Mouse (Mus musculus) hematopoietic multipotent progenitor cell, adult 10-12 weeks (in vitro differentiated cells): ENCODE data around the gene Cdc42ep2. TPM values are rescaled to one million over a fixed set of nuclear protein-coding genes. Genes with fewer than 3 reads are reported as not detected.

Experiments used
- polyA plus RNA-seq: library from polyadenylated mRNA; stranded (reverse); fragments of >175 nt; gene quantifications from 2 replicates; pipeline ENCODE4 v1.2.3, GENCODE M21; 2012; ENCODE audit warnings: low replicate concordance

Gene Cdc42ep2
- polyA plus RNA-seq: 3.4 and 4.3 TPM in 2 replicates

DNA sequence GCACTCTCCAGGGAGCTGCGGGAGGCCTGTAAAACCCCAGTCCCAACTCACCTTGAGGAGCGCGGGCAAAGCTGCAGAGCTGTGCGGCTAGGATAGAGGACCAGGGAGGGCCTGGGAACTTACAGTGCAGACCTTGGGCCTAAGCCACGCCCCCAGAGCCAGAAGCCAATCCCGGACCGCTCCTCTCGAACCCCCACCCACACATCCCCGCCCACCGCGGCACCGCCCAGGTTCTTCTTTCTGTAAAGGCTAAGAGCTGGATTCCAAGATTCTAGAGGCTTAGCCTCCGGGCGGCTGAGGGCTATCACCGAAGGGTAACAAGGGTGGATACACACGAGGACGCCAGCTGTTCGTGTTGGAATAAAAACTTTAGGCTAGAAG lies at the start of gene Cdc42ep2:
Cdc42ep2 (minus strand) TSS at position 104 of the 381 bp plus-strand sequence.

GRCm38 (mm10) chr19:5963883-5964562 lies 39.4 kb upstream of the Cdc42ep2 start, which contains the start of gene Pola2:
TSS of gene Pola2 (minus strand) at chr19:5964202.

GRCm38 (mm10) chr19:5913007-5913719 lies 11.5 kb downstream of the Cdc42ep2 start, which contains the start of gene Dpf2:
TSS of gene Dpf2 (minus strand) at chr19:5913010.

DNA sequence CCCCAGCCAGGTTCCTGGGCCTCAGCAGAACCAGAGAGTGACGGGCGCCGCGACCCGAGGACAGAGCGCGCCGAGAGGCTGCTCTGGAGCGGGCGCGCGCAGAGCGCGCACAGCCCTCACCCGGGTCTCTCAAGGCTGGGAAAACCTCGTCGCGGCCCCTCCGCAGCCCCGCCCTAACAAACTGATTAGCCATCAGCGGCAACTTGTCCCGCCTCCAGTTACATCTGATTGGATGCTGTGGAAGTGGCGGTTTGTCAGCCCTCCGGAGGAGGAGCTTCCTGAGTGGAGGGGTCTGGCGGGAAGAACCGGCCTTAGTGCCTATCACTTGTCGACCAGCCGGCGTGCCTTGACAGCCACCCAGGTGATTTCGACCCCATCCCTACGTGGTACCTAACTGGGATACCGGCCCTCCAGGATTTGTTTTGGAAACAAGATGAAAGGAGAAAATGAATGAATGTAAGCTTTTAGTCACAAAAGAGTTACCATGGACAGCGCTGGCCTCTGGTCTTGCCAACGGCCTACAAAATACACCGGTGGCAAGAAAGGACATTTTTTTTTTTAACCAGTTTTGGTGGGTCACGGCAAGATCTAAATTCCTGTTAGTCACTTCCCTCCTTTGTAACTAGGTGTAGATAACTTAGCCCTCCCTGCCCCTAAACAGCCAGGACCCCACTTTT lies 30.5 kb downstream of the Cdc42ep2 start, which contains the start of gene Tigd3:
Tigd3 (minus strand) TSS at position 148 of the 677 bp plus-strand sequence.

GRCm38 (mm10) chr19:5877618-5878361 lies 46.8 kb downstream of the Cdc42ep2 start, which contains the start of gene Slc25a45:
TSS of gene Slc25a45 (plus strand) at chr19:5877808.

DNA sequence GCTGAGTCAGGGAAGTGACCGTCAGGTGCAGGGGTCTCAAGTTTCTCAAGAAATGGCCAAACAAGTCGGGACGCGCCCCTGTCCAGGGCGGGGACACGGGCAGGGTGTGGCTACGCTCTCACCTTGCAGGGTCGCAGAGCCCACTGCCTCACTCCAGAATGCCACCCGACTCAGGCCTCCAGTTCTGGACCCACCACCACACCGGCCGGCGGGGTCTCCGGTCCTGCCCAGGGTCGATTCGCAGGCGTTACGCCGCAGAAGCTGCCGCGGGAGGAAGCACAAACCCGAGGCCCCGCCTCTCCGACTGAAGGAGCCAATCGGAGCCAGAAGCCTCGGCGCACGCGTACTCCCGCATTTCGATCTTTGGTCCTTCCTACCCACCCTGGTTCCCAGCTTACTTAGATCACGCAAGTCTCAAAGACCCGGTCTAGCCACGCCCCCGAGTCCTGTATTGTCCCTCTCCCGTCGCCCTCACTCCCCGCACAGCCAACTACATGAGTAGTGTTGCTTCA lies 49.6 kb downstream of the Cdc42ep2 start, which contains the start of gene Frmd8:
Frmd8 (minus strand) TSS at position 306 of the 512 bp plus-strand sequence.

Other genes with a start within 250 kb of the Cdc42ep2 start
- 160 and 317 TPM in 2 replicates for gene Map3k11, start 236.1 kb downstream of the Cdc42ep2 start, polyA plus RNA-seq
- 364 and 1,099 TPM in 2 replicates for gene Pcnx3, start 235.9 kb downstream of the Cdc42ep2 start, polyA plus RNA-seq
- 0.54 and 1.7 TPM in 2 replicates for gene Kcnk7, start 220.4 kb downstream of the Cdc42ep2 start, polyA plus RNA-seq
- 110 and 206 TPM in 2 replicates for gene Ehbp1l1, start 198.5 kb downstream of the Cdc42ep2 start, polyA plus RNA-seq
- 70.9 and 119 TPM in 2 replicates for gene Fam89b, start 195.2 kb downstream of the Cdc42ep2 start, polyA plus RNA-seq
- gene Ltbp3, start 183.9 kb downstream of the Cdc42ep2 start, polyA plus RNA-seq: 1.6 and 8.2 TPM in 2 replicates
- 58.9 and 76.3 TPM in 2 replicates for gene Scyl1, start 153.4 kb downstream of the Cdc42ep2 start, polyA plus RNA-seq
- 36.0 and 56.1 TPM in 2 replicates for gene Frmd8, start 49.5 kb downstream of the Cdc42ep2 start, polyA plus RNA-seq
- 4.6 and 15.6 TPM in 2 replicates for gene Slc25a45, start 47.0 kb downstream of the Cdc42ep2 start, polyA plus RNA-seq
- 0.10 and 0.71 TPM in 2 replicates for gene Tigd3, start 30.7 kb downstream of the Cdc42ep2 start, polyA plus RNA-seq
- gene Dpf2, start 11.8 kb downstream of the Cdc42ep2 start, polyA plus RNA-seq: 14.9 and 60.9 TPM in 2 replicates
- gene Pola2, start 39.4 kb upstream of the Cdc42ep2 start, polyA plus RNA-seq: 19.1 and 24.6 TPM in 2 replicates
- not detected in 2 replicates for gene Slc22a20, start 61.3 kb upstream of the Cdc42ep2 start, polyA plus RNA-seq
- 55.8 and 154 TPM in 2 replicates for gene Capn1, start 91.1 kb upstream of the Cdc42ep2 start, polyA plus RNA-seq
- 393 and 539 TPM in 2 replicates for gene Syvn1, start 121.8 kb upstream of the Cdc42ep2 start, polyA plus RNA-seq
- gene Mrpl49, start 133.0 kb upstream of the Cdc42ep2 start, polyA plus RNA-seq: 25.7 and 36.4 TPM in 2 replicates
- 4,240 and 4,981 TPM in 2 replicates for gene Fau, start 133.0 kb upstream of the Cdc42ep2 start, polyA plus RNA-seq
- 58.8 and 66.2 TPM in 2 replicates for gene Znhit2, start 136.4 kb upstream of the Cdc42ep2 start, polyA plus RNA-seq
- gene Tm7sf2, start 143.6 kb upstream of the Cdc42ep2 start, polyA plus RNA-seq: 10.6 and 16.3 TPM in 2 replicates
- gene Vps51, start 152.4 kb upstream of the Cdc42ep2 start, polyA plus RNA-seq: 52.2 and 188 TPM in 2 replicates
- gene Tmem262, start 155.2 kb upstream of the Cdc42ep2 start, polyA plus RNA-seq: not detected in 2 replicates
- 0.19 TPM in 1 of 2 replicates, not detected in the other for gene Gm28374, start 157.4 kb upstream of the Cdc42ep2 start, polyA plus RNA-seq
- 67.9 and 70.2 TPM in 2 replicates for gene Zfpl1, start 160.1 kb upstream of the Cdc42ep2 start, polyA plus RNA-seq
- 1.7 and 2.3 TPM in 2 replicates for gene Cdca5, start 160.2 kb upstream of the Cdc42ep2 start, polyA plus RNA-seq
- gene AC131692.1, start 169.6 kb upstream of the Cdc42ep2 start, polyA plus RNA-seq: 1.7 and 2.1 TPM in 2 replicates
- 0.53 TPM in 1 of 2 replicates, not detected in the other for gene Naaladl1, start 181.0 kb upstream of the Cdc42ep2 start, polyA plus RNA-seq
- 31.3 and 49.9 TPM in 2 replicates for gene Sac3d1, start 193.8 kb upstream of the Cdc42ep2 start, polyA plus RNA-seq
- gene Snx15, start 203.5 kb upstream of the Cdc42ep2 start, polyA plus RNA-seq: 120 and 217 TPM in 2 replicates
- gene Batf2, start 216.2 kb upstream of the Cdc42ep2 start, polyA plus RNA-seq: 1.3 and 2.2 TPM in 2 replicates
- gene Arl2, start 216.7 kb upstream of the Cdc42ep2 start, polyA plus RNA-seq: 32.6 and 45.2 TPM in 2 replicates